21 mouse cellular contexts compared by ENCODE assay signal in the genomic region with DNA sequence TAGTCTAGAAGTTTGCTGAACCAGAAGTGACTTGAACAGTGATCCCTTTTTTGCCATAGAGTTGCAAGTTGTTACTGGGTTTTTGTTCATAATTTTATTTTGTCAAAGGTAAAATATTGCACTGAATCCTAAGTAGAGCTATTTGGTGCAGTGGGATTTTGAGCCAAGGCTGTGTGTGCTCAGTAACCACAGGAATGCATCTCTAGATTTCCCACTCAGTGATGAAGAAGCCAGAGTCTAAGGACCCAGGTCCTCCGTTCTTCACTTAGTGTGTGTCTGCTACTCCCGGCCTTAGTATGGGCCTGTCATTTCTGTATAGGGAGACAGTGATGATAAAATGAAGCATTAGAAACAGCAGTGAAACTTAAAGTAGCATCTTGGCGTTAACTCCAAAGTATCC. TPM values are rescaled to one million over a fixed set of nuclear protein-coding genes. Genes with fewer than 3 reads are reported as not detected.
DNase-seq lines count a peak whose midpoint lies in the region; ATAC-seq and TF ChIP-seq lines count a peak whose summit lies in the region.
"Had no signal": no experiment of that assay in that cellular context is flagged by ENCODE, and none has a peak within 500 bp of the region (broad histone marks: within the 10 kb centered on the region; RNA-seq: fewer than 3 reads in every experiment).

No protein-coding gene starts in this region.

- H3K4me1 ChIP-seq in lung, embryonic 14.5 days (ENCODE audit: insufficient read depth), result no peaks in the 10 kb centered on the region
- H3K4me1 ChIP-seq: forebrain, embryonic 12.5 days; heart, embryonic 12.5 days had no signal

- peak; percentile 20 for DNase-seq in lung, embryonic 14.5 days
- no peak for DNase-seq in lung, postnatal 14 days
- peak; percentile 74 for DNase-seq in 3T3-L1 (ENCODE audit: low read depth, low spot score)
- peak; percentile 46 for DNase-seq in Muller cell, postnatal 12 days (ENCODE audit: inconsistent ontology term)
- peak; percentile 26 for DNase-seq in lung, postnatal 25 days (ENCODE audit: low spot score)
- no peak for DNase-seq in cerebellum, adult 18-20 months
- DNase-seq: adrenal gland, postnatal 25 days; B cell, adult 2 months; cerebellum, adult 2 months; cerebellum, postnatal 10 days; gastrocnemius, postnatal 14 days; heart, postnatal 36 days had no signal

- H3K4me3 ChIP-seq in lung, embryonic 14.5 days (ENCODE audit: low read depth, low read length), result no peak overlapping the region
- H3K4me3 ChIP-seq: forebrain, embryonic 12.5 days; heart, embryonic 12.5 days; hindbrain, embryonic 15.5 days had no signal

- peaks cover 72% of the 10 kb centered on the region for H3K36me3 ChIP-seq in lung, embryonic 14.5 days (ENCODE audit: insufficient read depth)

- no peak overlapping the region for H3K9ac ChIP-seq in lung, embryonic 14.5 days
- H3K9ac ChIP-seq: forebrain, embryonic 12.5 days; heart, embryonic 12.5 days; hindbrain, embryonic 15.5 days had no signal

- no peak overlapping the region for H3K27ac ChIP-seq in lung, embryonic 14.5 days (ENCODE audit: low read depth)
- H3K27ac ChIP-seq: forebrain, embryonic 12.5 days; hindbrain, embryonic 15.5 days had no signal

- ATAC-seq in lung, embryonic 14.5 days (ENCODE audit: insufficient read depth), result no peak
- no peak for ATAC-seq in frontal cortex, adult (ENCODE audit: low TSS enrichment)
- ATAC-seq: activated CD4-positive, CD25-positive, alpha-beta regulatory T cell, adult 4 months; CD4-positive, CD25-positive, alpha-beta regulatory T cell, adult 4 months; forebrain, embryonic 16.5 days; Patski had no signal

- no peaks in the 10 kb centered on the region for H3K27me3 ChIP-seq in lung, embryonic 14.5 days (ENCODE audit: insufficient read depth, low read length)
- H3K27me3 ChIP-seq: forebrain, embryonic 12.5 days; heart, embryonic 12.5 days; hindbrain, embryonic 15.5 days; Patski had no signal

- no peak for TF ChIP-seq CTCF in lung, embryonic 14.5 days (IDR thresholded peaks at IDR 0.05; ENCODE audit: low read depth)

- H3K9me3 ChIP-seq in lung, embryonic 14.5 days (ENCODE audit: low read depth, low read length), result no peaks in the 10 kb centered on the region
- H3K9me3 ChIP-seq: forebrain, embryonic 12.5 days; G1E; heart, embryonic 12.5 days; hindbrain, embryonic 15.5 days had no signal

- H3K4me2 ChIP-seq in lung, embryonic 14.5 days, result no peak overlapping the region
- H3K4me2 ChIP-seq: forebrain, embryonic 12.5 days; heart, embryonic 12.5 days; hindbrain, embryonic 15.5 days had no signal

- 76% methylated on average over 3 of the region's 3 CpGs for WGBS in lung, embryonic 14.5 days

RNA-seq across cellular contexts. Expression of a gene that starts 27.5 kb away (rescaled TPM):
- 16.6 and 20.0 TPM in 2 replicates for polyA plus RNA-seq in lung, embryonic 14.5 days (2014; fragmentation: Nextera tagmentation; extraction: Ambion mirVana)
- polyA plus RNA-seq: activated CD4-positive, CD25-positive, alpha-beta regulatory T cell, adult 4 months; CD4-positive, CD25-positive, alpha-beta regulatory T cell, adult 4 months; G1E had no signal

Comparison
In these comparisons a context has a peak if more than half of its experiments do, and no peak if none do; other contexts are left out.
1. DNase-seq: peak in lung, embryonic 14.5 days (single experiment), 3T3-L1 (single experiment), Muller cell, postnatal 12 days (single experiment) and lung, postnatal 25 days (single experiment); none in lung, postnatal 14 days (single experiment) and cerebellum, adult 18-20 months (0 of 2).